Mouse (Mus musculus): ENCODE results near the gene Ccdc103. TPM values are rescaled to one million over a fixed set of nuclear protein-coding genes. Genes with fewer than 3 reads are reported as not detected.

Gene Ccdc103
- polyA plus RNA-seq, 1 experiment: not detected

DNA sequence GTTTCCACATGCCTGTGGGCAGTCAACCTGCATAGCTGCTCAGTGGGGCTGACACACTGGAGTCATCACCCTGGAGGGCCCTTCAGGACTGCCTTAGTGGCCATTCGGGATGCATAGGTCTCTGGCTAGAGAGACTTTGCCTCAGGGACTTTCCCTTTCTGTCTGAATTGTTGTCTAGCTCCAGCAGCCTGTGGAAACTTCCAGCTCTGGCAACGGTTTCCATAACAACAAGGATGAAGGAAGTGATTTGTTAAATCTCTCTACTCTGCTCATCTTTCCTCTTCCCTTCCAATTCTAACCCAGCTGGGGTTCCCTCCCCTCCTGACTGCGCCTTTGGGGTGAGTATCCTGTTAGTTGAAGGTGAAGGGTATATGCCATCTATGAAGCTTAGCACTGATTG lies 7.1 kb downstream of the Ccdc103 start:
- H3K9me3 ChIP-seq: peaks cover 4% of the 10 kb centered on the region
- H3K4me3 ChIP-seq (replicated peaks): no peak overlapping the region
- H3K36me3 ChIP-seq (replicated peaks; ENCODE audit: low read length): no peaks in the 10 kb centered on the region
- H3K27me3 ChIP-seq (replicated peaks): peaks cover 80% of the 10 kb centered on the region
- TF ChIP-seq FLI1 (IDR thresholded peaks at IDR 0.05; ENCODE audit: low read length): no peak
- TF ChIP-seq GATA1 (IDR thresholded peaks at IDR 0.05; ENCODE audit: borderline replicate concordance, low read length): no peak
- peaks cover 8% of the 10 kb centered on the region for H3K4me1 ChIP-seq

GRCm38 (mm10) chr11:102890096-102890495 lies 9.1 kb downstream of the Ccdc103 start:
- H3K27me3 ChIP-seq (replicated peaks): peaks cover 85% of the 10 kb centered on the region
- H3K4me3 ChIP-seq (replicated peaks): no peak overlapping the region
- no peaks in the 10 kb centered on the region for H3K36me3 ChIP-seq (replicated peaks; ENCODE audit: low read length)
- TF ChIP-seq FLI1 (IDR thresholded peaks at IDR 0.05; ENCODE audit: low read length): no peak
- TF ChIP-seq GATA1 (IDR thresholded peaks at IDR 0.05; ENCODE audit: borderline replicate concordance, low read length): no peak
- peaks cover 16% of the 10 kb centered on the region for H3K4me1 ChIP-seq
- peaks cover 4% of the 10 kb centered on the region for H3K9me3 ChIP-seq

- no peak for TF ChIP-seq GATA1 (IDR thresholded peaks at IDR 0.05; ENCODE audit: borderline replicate concordance, low read length)
- TF ChIP-seq FLI1 (IDR thresholded peaks at IDR 0.05; ENCODE audit: low read length): no peak
- H3K9me3 ChIP-seq: peaks cover 4% of the 10 kb centered on the region
- no peaks in the 10 kb centered on the region for H3K36me3 ChIP-seq (replicated peaks; ENCODE audit: low read length)
- peaks cover 27% of the 10 kb centered on the region for H3K4me1 ChIP-seq
- peaks cover 85% of the 10 kb centered on the region for H3K27me3 ChIP-seq (replicated peaks)
- H3K4me3 ChIP-seq (replicated peaks): peak overlapping the region; percentile 87
These were observed 12.1 kb downstream of the Ccdc103 start for GRCm38 (mm10) chr11:102893015-102893651.

DNA sequence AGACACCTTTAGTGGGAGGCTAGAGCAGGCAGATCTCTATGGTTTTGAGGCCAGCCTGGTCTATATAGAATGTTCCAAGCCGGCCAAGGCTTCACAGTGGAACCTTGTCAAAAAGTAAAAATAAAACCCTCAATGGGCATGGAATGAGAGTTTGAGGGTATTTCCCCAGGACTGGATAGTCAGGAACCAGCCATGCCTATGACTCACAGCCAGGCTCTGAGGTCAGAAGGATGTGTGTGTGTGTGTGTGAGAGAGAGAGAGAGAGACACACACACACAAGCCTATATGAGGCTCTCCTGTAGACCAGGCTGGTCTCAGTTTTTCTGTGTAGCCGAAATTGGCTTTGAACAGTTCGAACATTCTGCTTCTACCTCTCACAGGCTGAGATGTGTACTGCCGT lies 13.7 kb downstream of the Ccdc103 start:
- peaks cover 24% of the 10 kb centered on the region for H3K4me1 ChIP-seq
- H3K27me3 ChIP-seq (replicated peaks): peaks cover 88% of the 10 kb centered on the region
- no peaks in the 10 kb centered on the region for H3K36me3 ChIP-seq (replicated peaks; ENCODE audit: low read length)
- H3K9me3 ChIP-seq: no peaks in the 10 kb centered on the region
- H3K4me3 ChIP-seq (replicated peaks): no peak overlapping the region
- TF ChIP-seq GATA1 (IDR thresholded peaks at IDR 0.05; ENCODE audit: borderline replicate concordance, low read length) (no peak), FLI1 (IDR thresholded peaks at IDR 0.05; ENCODE audit: low read length) (no peak)

DNA sequence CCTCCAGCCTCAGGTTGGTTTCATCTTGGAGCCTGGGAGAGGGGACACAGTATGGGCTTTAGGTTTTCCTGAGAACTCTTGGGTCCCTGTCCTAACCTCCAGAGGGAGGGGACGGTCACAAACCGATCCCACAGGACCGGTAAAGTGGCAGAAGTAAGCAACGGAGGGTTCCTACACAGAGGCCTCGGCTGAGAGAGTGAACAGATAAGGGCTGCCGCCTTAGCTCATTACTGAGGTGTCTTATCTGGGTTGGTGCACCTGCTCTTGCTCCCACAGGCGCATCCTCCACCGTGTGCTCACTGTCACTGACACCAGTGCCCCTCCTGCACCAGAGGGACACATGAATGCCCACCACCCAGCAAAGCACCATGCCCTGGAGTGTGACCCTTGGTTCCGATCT lies 14.8 kb downstream of the Ccdc103 start:
- peaks cover 89% of the 10 kb centered on the region for H3K27me3 ChIP-seq (replicated peaks)
- H3K4me3 ChIP-seq (replicated peaks): no peak overlapping the region
- no peaks in the 10 kb centered on the region for H3K9me3 ChIP-seq
- no peak for TF ChIP-seq GATA1 (IDR thresholded peaks at IDR 0.05; ENCODE audit: borderline replicate concordance, low read length)
- TF ChIP-seq FLI1 (IDR thresholded peaks at IDR 0.05; ENCODE audit: low read length): no peak
- H3K36me3 ChIP-seq (replicated peaks; ENCODE audit: low read length): no peaks in the 10 kb centered on the region
- H3K4me1 ChIP-seq: peaks cover 28% of the 10 kb centered on the region

GRCm38 (mm10) chr11:102896641-102897040 lies 15.6 kb downstream of the Ccdc103 start:
- Histone ChIP-seq H3K36me3 (replicated peaks; ENCODE audit: low read length) (no peaks in the 10 kb centered on the region), H3K9me3 (no peaks in the 10 kb centered on the region), H3K27me3 (replicated peaks) (peaks cover 89% of the 10 kb centered on the region), H3K4me3 (replicated peaks) (no peak overlapping the region), H3K4me1 (peaks cover 37% of the 10 kb centered on the region)
- TF ChIP-seq FLI1 (IDR thresholded peaks at IDR 0.05; ENCODE audit: low read length) (no peak), GATA1 (IDR thresholded peaks at IDR 0.05; ENCODE audit: borderline replicate concordance, low read length) (no peak)

DNA sequence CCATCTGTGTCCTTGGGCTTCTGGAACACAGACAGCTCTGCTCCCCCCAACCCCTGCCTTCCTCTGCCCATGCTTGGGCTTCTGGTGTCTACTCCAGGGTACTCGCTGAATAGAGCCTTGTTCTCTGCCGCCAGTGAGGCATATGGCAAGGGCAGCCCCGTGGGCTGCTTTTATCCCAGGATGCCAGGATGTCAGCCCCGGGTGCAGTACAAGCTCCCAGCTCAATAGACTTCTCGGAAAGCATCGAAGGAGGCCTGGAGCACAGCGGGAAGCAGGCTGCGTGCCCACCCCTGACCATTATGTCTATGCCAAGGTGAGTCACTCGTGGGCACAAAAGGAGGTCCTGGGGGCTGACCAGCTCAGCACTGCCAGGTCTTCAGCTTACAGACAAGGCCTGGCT lies 17.4 kb downstream of the Ccdc103 start:
- Histone ChIP-seq H3K36me3 (replicated peaks; ENCODE audit: low read length) (no peaks in the 10 kb centered on the region), H3K4me1 (peaks cover 31% of the 10 kb centered on the region), H3K4me3 (replicated peaks) (no peak overlapping the region), H3K27me3 (replicated peaks) (peaks cover 81% of the 10 kb centered on the region), H3K9me3 (no peaks in the 10 kb centered on the region)
- TF ChIP-seq GATA1 (IDR thresholded peaks at IDR 0.05; ENCODE audit: borderline replicate concordance, low read length) (no peak), FLI1 (IDR thresholded peaks at IDR 0.05; ENCODE audit: low read length) (no peak)

DNA sequence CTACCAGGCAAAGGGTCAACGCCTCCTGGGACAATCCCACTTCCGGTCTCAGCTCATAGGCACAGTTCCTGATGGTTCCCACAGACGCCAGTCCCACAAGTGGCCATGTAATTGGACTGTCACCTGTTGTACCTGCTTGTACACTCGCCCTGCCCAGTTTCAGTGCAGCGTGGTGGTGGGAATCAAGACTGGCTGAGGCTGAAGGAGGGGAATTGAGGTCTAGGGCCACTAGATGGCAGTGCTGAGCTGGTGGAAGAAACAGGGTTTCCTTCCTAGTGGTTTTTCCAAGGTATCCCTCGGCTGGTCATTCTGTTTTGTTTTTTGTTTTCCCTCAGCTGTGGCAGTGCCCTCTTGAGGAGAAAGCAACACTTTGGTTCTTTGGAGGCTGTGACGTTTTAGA lies 19.8 kb downstream of the Ccdc103 start, which contains the start of gene Gfap:
Gene Gfap (minus strand): TSS at position 150 of the 400 bp plus-strand sequence.
- Histone ChIP-seq H3K4me3 (replicated peaks) (peak within 1 kb of the TSS; percentile 83), H3K4me1 (peaks cover 21% of the 10 kb centered on the region), H3K36me3 (replicated peaks; ENCODE audit: low read length) (peaks cover 19% of the 10 kb centered on the region), H3K9me3 (no peaks in the 10 kb centered on the region), H3K27me3 (replicated peaks) (peaks cover 59% of the 10 kb centered on the region)
- TF ChIP-seq GATA1 (IDR thresholded peaks at IDR 0.05; ENCODE audit: borderline replicate concordance, low read length) (no peak), FLI1 (IDR thresholded peaks at IDR 0.05; ENCODE audit: low read length) (no peak)

DNA sequence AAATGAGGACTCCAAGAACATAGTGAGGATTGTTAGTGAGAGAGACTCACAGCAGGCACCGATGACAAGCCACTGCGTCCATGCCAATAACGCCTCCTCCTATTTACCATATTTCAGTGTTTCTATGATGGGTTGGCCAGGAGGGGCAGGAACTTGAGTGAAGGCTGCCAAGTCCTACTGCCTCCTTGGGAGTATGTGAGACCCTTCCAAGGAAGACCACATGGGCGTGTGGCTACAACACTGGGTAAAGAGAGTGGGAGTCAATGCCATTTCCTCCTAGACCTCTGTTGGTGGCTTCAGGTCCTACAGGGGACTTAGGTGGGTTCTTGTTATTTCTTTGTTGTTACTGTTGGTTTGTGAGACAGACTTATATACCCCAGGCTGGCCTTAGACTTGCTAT lies 20.2 kb downstream of the Ccdc103 start:
- H3K36me3 ChIP-seq (replicated peaks; ENCODE audit: low read length): peaks cover 24% of the 10 kb centered on the region
- TF ChIP-seq FLI1 (IDR thresholded peaks at IDR 0.05; ENCODE audit: low read length): no peak
- no peak for TF ChIP-seq GATA1 (IDR thresholded peaks at IDR 0.05; ENCODE audit: borderline replicate concordance, low read length)
- H3K4me3 ChIP-seq (replicated peaks): peak overlapping the region; percentile 31
- H3K4me1 ChIP-seq: peaks cover 18% of the 10 kb centered on the region
- no peaks in the 10 kb centered on the region for H3K9me3 ChIP-seq
- peaks cover 55% of the 10 kb centered on the region for H3K27me3 ChIP-seq (replicated peaks)

DNA sequence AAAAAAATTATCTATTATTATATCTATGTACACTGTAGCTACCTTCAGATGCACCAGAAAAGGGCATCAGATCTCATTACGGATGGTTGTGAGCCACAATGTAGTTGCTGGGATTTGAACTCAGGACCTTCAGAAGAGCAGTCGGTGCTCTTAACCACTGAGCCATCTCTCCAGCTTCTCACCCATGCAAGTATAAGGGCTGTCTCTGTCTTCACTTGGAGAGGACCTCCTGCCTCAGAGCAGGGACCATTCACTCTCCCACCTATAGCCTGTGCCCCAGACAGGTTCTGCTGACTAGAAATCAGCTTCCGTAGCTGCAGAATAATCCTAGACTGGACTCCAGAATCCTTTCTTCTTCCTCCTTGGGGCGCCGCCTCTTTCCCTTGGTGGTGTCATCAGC lies 21.1 kb downstream of the Ccdc103 start:
- TF ChIP-seq FLI1 (IDR thresholded peaks at IDR 0.05; ENCODE audit: low read length): no peak
- no peak for TF ChIP-seq GATA1 (IDR thresholded peaks at IDR 0.05; ENCODE audit: borderline replicate concordance, low read length)

More for the DNA sequence above, 21.1 kb downstream of the Ccdc103 start:
- H3K27me3 ChIP-seq (replicated peaks): peaks cover 45% of the 10 kb centered on the region
- H3K4me3 ChIP-seq (replicated peaks): no peak overlapping the region
- H3K4me1 ChIP-seq: peaks cover 14% of the 10 kb centered on the region
- peaks cover 33% of the 10 kb centered on the region for H3K36me3 ChIP-seq (replicated peaks; ENCODE audit: low read length)
- no peaks in the 10 kb centered on the region for H3K9me3 ChIP-seq

Data from megakaryocyte, embryonic 14.5 days (primary cell).